Mouse (Mus musculus) frontal cortex, postnatal 14 days (tissue): ENCODE results near the gene Osr1.

Source experiments
- DNase-seq, 2 experiments: peaks; one replicate each; pipeline ENCODE4 v3.0.0; 2022; ENCODE audit warnings: low spot score in 2 of 2

Gene Osr1

DNA sequence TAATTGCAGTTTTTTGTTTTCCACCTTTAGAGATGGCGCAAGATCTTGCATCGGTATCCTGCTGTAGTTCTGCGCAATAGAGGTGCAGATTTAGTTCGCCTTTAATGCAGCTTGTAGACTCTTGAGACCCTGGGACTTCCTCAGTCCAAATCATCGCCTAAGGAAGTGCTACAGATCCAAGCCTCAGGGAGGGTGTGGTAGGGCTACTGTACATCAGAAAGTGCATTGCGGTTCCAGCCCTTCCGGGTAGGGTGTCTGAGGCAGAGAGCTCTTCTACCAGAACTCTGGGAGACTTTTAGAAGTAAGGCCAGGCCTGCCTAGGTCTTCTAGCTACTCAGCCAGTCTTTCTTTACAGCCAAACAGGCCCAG, 15.2 kb downstream of the Osr1 start:
- DNase-seq = no peak

DNA sequence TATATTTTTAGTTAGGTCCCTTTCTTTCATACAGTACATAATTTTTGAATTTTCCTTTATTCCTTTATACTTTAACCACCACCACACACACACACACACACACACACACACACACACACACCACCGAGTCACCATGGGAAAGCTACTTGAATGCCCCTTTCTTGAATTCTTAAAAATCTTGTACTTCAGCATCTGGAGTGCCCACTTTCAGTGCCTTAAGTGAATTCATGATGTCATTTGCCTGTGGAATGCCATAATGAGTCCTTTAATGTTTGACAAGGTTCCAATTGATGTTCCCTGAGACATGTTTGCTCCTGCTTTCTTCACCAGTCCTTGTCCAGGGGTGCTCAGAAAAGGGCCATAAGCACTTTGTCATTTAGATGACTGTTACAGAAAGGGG, 17.8 kb downstream of the Osr1 start:
- no peak for DNase-seq

DNA sequence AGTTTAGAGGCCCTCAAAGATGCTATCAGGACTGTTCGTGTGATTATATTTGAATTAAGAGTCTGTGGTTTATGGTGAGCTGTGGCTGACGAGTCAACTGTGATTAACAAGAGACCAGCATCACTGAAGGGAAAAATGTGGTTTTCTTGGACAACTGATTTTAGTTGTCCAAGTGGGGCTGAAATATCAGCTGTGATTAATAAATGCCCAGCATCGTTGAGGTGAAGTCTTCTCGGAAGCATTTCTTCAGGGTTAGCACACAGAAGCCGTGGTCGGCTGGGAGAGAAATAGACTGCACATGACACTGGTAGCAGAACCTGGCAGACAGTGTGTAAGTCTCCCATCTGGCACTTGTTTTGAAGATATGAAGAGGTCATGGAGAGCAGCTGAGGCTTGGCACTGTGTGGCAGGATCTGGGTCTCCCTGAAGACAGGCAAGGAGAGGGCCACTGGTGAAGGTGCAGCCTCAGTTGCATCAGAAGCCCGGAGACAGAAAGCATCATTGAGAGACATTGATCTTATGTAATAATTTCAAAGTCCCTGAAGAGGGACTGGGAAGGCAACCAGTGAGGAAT, 19.7 kb downstream of the Osr1 start:
- DNase-seq = no peak

DNA sequence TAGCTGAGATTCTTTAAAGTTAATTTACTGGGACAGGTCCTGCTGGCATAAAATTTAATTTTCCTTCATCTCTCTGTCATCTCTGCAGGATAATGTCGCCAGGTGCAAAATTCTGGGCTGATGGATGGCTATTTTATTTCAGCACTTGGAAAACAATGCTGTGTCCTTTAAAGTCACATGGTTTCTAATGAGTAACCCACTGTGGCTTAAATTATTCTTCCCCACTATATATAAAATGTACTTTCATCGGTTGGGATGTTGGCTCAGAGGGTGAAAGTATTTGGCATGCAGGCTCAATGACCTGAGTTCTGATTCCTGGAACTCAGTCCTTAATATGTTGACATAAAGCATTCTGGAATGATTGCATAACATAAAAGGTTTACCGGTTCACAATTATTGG, 21.2 kb downstream of the Osr1 start:
- no peak for DNase-seq

DNA sequence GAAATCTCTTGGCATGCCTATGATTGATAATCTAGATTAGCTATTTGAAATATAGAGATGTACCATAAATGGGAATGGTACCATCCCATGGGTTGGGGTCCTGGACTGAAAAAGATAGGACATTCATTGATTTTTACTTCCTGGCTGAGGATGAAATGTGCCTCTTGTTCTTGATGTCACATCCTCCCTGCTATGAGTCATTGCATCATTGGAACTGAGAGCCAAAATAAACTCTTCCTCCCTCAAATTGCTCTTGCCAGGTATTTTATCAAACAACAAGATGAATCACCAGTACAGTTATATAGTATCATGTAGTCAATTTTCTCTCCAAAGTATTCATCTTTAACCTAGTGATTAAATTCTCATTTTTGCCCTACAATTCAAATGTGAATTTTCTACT, 28.3 kb downstream of the Osr1 start:
- DNase-seq = no peak
